12 mouse cellular contexts compared by ENCODE assay signal in genomic region chr16:29536411-29537204, GRCm38 (mm10). TPM values are rescaled to one million over a fixed set of nuclear protein-coding genes. Genes with fewer than 3 reads are reported as not detected.
DNase-seq lines count a peak whose midpoint lies in the region; ATAC-seq lines count a peak whose summit lies in the region.
"Had no signal": no experiment of that assay in that cellular context is flagged by ENCODE, and none has a peak within 500 bp of the region (broad histone marks: within the 10 kb centered on the region; RNA-seq: fewer than 3 reads in every experiment).

No protein-coding gene starts in this region.

- H3K9me3 ChIP-seq in forebrain, embryonic 13.5 days (replicated peaks), result no peaks in the 10 kb centered on the region
- no peaks in the 10 kb centered on the region for H3K9me3 ChIP-seq in forebrain, embryonic 10.5 days
- H3K9me3 ChIP-seq in kidney, embryonic 16.5 days (ENCODE audit: low read length), result no peaks in the 10 kb centered on the region
- H3K9me3 ChIP-seq: embryonic facial prominence, embryonic 15.5 days; heart, embryonic 12.5 days had no signal

- peak overlapping the region; percentile 2; the same call in 1 of the 2 replicates for H3K4me2 ChIP-seq in forebrain, embryonic 13.5 days
- H3K4me2 ChIP-seq in kidney, embryonic 16.5 days (replicated peaks; ENCODE audit: low read depth, low read length), result no peak overlapping the region
- H3K4me2 ChIP-seq: embryonic facial prominence, embryonic 15.5 days; heart, embryonic 12.5 days had no signal

- 50% methylated on average over 15 of the region's 15 CpGs for WGBS in forebrain, embryonic 13.5 days
- WGBS in forebrain, embryonic 10.5 days, result 83% methylated on average over 15 of the region's 15 CpGs
- 67% methylated on average over 15 of the region's 15 CpGs for WGBS in kidney, embryonic 16.5 days

- H3K9ac ChIP-seq in forebrain, embryonic 13.5 days, result no peak overlapping the region
- H3K9ac ChIP-seq in kidney, embryonic 16.5 days (replicated peaks; ENCODE audit: low read length), result no peak overlapping the region
- H3K9ac ChIP-seq: embryonic facial prominence, embryonic 15.5 days; heart, embryonic 12.5 days had no signal

- no peak overlapping the region for H3K4me3 ChIP-seq in forebrain, embryonic 13.5 days
- no peak overlapping the region for H3K4me3 ChIP-seq in forebrain, embryonic 10.5 days
- H3K4me3 ChIP-seq in kidney, embryonic 16.5 days (ENCODE audit: low read length), result no peak overlapping the region
- H3K4me3 ChIP-seq: embryonic facial prominence, embryonic 15.5 days; heart, embryonic 12.5 days had no signal

- H3K27ac ChIP-seq in forebrain, embryonic 13.5 days, result no peak overlapping the region
- no peak overlapping the region for H3K27ac ChIP-seq in forebrain, embryonic 10.5 days
- H3K27ac ChIP-seq in kidney, embryonic 16.5 days (ENCODE audit: low read length), result peak overlapping the region; percentile 51
- H3K27ac ChIP-seq: embryonic facial prominence, embryonic 15.5 days had no signal

- DNase-seq in forebrain, embryonic 10.5 days (ENCODE audit: extremely low spot score, low spot score), result no peak
- peak; percentile 26 for DNase-seq in brain, adult 2 months (ENCODE audit: low read depth, low spot score)
- peak; percentile 45 for DNase-seq in left cerebral cortex, postnatal 4 days
- no peak for DNase-seq in gastrocnemius, adult 18-20 months (ENCODE audit: low spot score)
- no peak for DNase-seq in MN1 (ENCODE audit: low spot score)
- no peak for DNase-seq in heart, postnatal 10 days

- no peaks in the 10 kb centered on the region for H3K27me3 ChIP-seq in forebrain, embryonic 13.5 days
- no peaks in the 10 kb centered on the region for H3K27me3 ChIP-seq in forebrain, embryonic 10.5 days (ENCODE audit: poor library complexity, severe bottlenecking)
- H3K27me3 ChIP-seq in kidney, embryonic 16.5 days (ENCODE audit: insufficient read depth, low read length), result no peaks in the 10 kb centered on the region
- H3K27me3 ChIP-seq: embryonic facial prominence, embryonic 15.5 days; heart, embryonic 12.5 days had no signal

- peaks cover 7% of the 10 kb centered on the region for H3K4me1 ChIP-seq in forebrain, embryonic 13.5 days
- no peaks in the 10 kb centered on the region for H3K4me1 ChIP-seq in forebrain, embryonic 10.5 days
- H3K4me1 ChIP-seq in kidney, embryonic 16.5 days (ENCODE audit: insufficient read depth, low read length), result peaks cover 4% of the 10 kb centered on the region; the same call in 1 of the 2 replicates
- H3K4me1 ChIP-seq: embryonic facial prominence, embryonic 15.5 days; heart, embryonic 12.5 days had no signal

- ATAC-seq in forebrain, embryonic 13.5 days, result peak; percentile 84
- ATAC-seq in kidney, embryonic 16.5 days (ENCODE audit: low FRiP score, low TSS enrichment), result peak; percentile 71; the same call in 1 of the 2 replicates
- ATAC-seq: intestine, postnatal 0 days had no signal

- H3K36me3 ChIP-seq in forebrain, embryonic 13.5 days (ENCODE audit: poor library complexity, severe bottlenecking), result no peaks in the 10 kb centered on the region
- H3K36me3 ChIP-seq in forebrain, embryonic 10.5 days (replicated peaks), result no peaks in the 10 kb centered on the region
- no peaks in the 10 kb centered on the region for H3K36me3 ChIP-seq in kidney, embryonic 16.5 days (ENCODE audit: insufficient read depth, low read length)
- H3K36me3 ChIP-seq: embryonic facial prominence, embryonic 15.5 days; heart, embryonic 12.5 days had no signal

- intact Hi-C loops in left cerebral cortex, postnatal 4 days (cut with DNase I), result no loop called here
- intact Hi-C loops in heart, postnatal 10 days (cut with DNase I), result no loop called here

RNA-seq across cellular contexts. Expression of gene Atp13a4, which starts 8.1 kb away (rescaled TPM):
- polyA plus RNA-seq in forebrain, embryonic 13.5 days (2015; fragmentation: Nextera tagmentation; extraction: Ambion mirVana), result 0.29 and 0.54 TPM in 2 replicates
- polyA plus RNA-seq in forebrain, embryonic 10.5 days (2016; fragmentation: Nextera tagmentation; extraction: Ambion mirVana), result 0.16 TPM in 1 of 2 replicates, not detected in the other
- polyA plus RNA-seq in kidney, embryonic 16.5 days (2015; fragmentation: Nextera tagmentation; extraction: Ambion mirVana), result 3.4 and 4.9 TPM in 2 replicates
- total RNA-seq in left cerebral cortex, postnatal 4 days (2021), result 1 to 10 TPM; 3.1 to 3.7 TPM
- not detected for total RNA-seq in gastrocnemius, adult 18-20 months (2021)
- not detected for total RNA-seq in heart, postnatal 10 days (2021)
- total RNA-seq: liver, adult 2 months had no signal
- polyA plus RNA-seq: intestine, postnatal 0 days; liver, adult 2 months had no signal

RNA-seq across cellular contexts. Expression of gene Opa1, which starts 42.5 kb away (rescaled TPM):
- polyA plus RNA-seq in forebrain, embryonic 13.5 days (2015; fragmentation: Nextera tagmentation; extraction: Ambion mirVana), result 40.0 and 41.6 TPM in 2 replicates
- 44.6 and 44.7 TPM in 2 replicates for polyA plus RNA-seq in forebrain, embryonic 10.5 days (2016; fragmentation: Nextera tagmentation; extraction: Ambion mirVana)
- 33.1 and 34.3 TPM in 2 replicates for polyA plus RNA-seq in kidney, embryonic 16.5 days (2015; fragmentation: Nextera tagmentation; extraction: Ambion mirVana)
- 100 to 1,000 TPM in 1 of 2 experiments, 10 to 100 TPM in 1; 97.2 to 105 TPM for total RNA-seq in left cerebral cortex, postnatal 4 days (2021)
- total RNA-seq in gastrocnemius, adult 18-20 months (2021), result 10 to 100 TPM; 83.0 to 86.5 TPM
- 100 to 1,000 TPM; 133 to 135 TPM for total RNA-seq in heart, postnatal 10 days (2021)

Comparison
In these comparisons a context has a peak if more than half of its experiments do, and no peak if none do; other contexts are left out.
1. DNase-seq: peak in brain, adult 2 months (single experiment) and left cerebral cortex, postnatal 4 days (single experiment); none in forebrain, embryonic 10.5 days (single experiment), gastrocnemius, adult 18-20 months (single experiment), MN1 (single experiment) and heart, postnatal 10 days (0 of 2).
2. RNA of gene Atp13a4, which starts 8.1 kb away (total RNA-seq): 3.1 to 3.7 TPM in left cerebral cortex, postnatal 4 days; not detected in gastrocnemius, adult 18-20 months and not detected in heart, postnatal 10 days; every median in the first group is over 4 times any median in the second.